Mouse (Mus musculus) heart, postnatal 0 days (tissue): Measurements from ENCODE around the gene Pla2g15.

Experiments used
- CTCF ChIP-seq: IDR thresholded peaks from 2 replicates; pipeline ENCODE4 v1.5.1; 2016; ENCODE audit warnings: antibody characterized with exemption, control low read depth, low read depth
- EP300 ChIP-seq: IDR thresholded peaks from 2 replicates; pipeline ENCODE4 v1.6.1; 2016; ENCODE audit warnings: antibody characterized with exemption, low read depth

DNA sequence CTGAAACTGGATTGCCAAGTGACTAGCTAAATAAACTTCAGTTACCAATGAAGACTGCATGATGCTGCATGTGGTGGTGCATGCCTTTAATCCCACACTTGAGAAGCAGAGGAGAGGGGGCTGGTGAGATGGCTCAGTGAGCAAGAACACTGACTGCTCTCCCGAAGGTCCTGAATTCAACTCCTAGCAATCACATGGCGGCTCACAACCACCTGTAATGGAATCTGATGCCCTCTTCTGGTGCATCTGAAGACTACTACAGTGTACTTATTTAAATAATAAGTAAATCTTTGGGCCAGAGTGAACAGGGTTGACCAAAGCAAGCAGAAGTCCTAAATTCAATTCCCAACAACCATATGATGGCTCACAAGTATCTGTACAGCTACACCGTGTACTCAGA lies 26.8 kb upstream of the Pla2g15 start:
- TF ChIP-seq CTCF (no peak), EP300 (no peak)
